Mouse (Mus musculus) heart, embryonic 12.5 days (tissue): ENCODE results near the gene Dmac1. TPM values are rescaled to one million over a fixed set of nuclear protein-coding genes. Genes with fewer than 3 reads are reported as not detected.
"Not testable (repeated sequence)": the region's sequence is repeated elsewhere in the genome, so short reads cannot be mapped to it uniquely, and the experiment has no call there.

Experiments used
- ATAC-seq: fragments of 200-750 bp; cut with Nextera tagmentation; 2 replicates; pipeline ENCODE4 v1.8.0; 2017; ENCODE audit warnings: moderate TSS enrichment, moderate library complexity; ENCODE audit not compliant: insufficient number of reproducible peaks, low FRiP score
- H3K27ac ChIP-seq: fragments of 300-500 bp; sonication (generic); 2 replicates; pipeline ENCODE4 v1.5.1; 2016; ENCODE audit warnings: mild to moderate bottlenecking, moderate library complexity; ENCODE audit not compliant: poor library complexity, severe bottlenecking
- H3K27me3 ChIP-seq: fragments of 300-500 bp; sonication (generic); replicated peaks from 2 replicates; pipeline ENCODE4 v1.6.1; 2016; ENCODE audit warnings: mild to moderate bottlenecking, moderate library complexity
- H3K36me3 ChIP-seq: fragments of 300-500 bp; sonication (generic); 2 replicates; pipeline ENCODE4 v1.6.1; 2016; ENCODE audit warnings: mild to moderate bottlenecking, moderate library complexity
- H3K4me1 ChIP-seq: fragments of 300-500 bp; sonication (generic); replicated peaks from 2 replicates; pipeline ENCODE4 v1.6.1; 2016; ENCODE audit warnings: mild to moderate bottlenecking
- H3K4me2 ChIP-seq: fragments of 300-500 bp; sonication (generic); 2 replicates; pipeline ENCODE4 v1.6.1; 2016; ENCODE audit warnings: mild to moderate bottlenecking, moderate library complexity
- H3K4me3 ChIP-seq: fragments of 300-500 bp; sonication (generic); 2 replicates; pipeline ENCODE4 v1.5.1; 2016; ENCODE audit warnings: mild to moderate bottlenecking
- H3K9ac ChIP-seq: fragments of 300-500 bp; sonication (generic); 2 replicates; pipeline ENCODE4 v1.6.1; 2016; ENCODE audit warnings: mild to moderate bottlenecking, moderate library complexity
- H3K9me3 ChIP-seq: fragments of 300-500 bp; sonication (generic); replicated peaks from 2 replicates; pipeline ENCODE4 v1.6.1; 2016; ENCODE audit warnings: mild to moderate bottlenecking, moderate library complexity
- WGBS: fragments of 180-500 bp; shearing (Covaris S2); methylation state at CpG from one replicate; pipeline ENCODE4 v1.1.7; 2016; 5-methylcytosine and 5-hydroxymethylcytosine counted together
- polyA plus RNA-seq: library from polyadenylated mRNA; unstranded; fragments of >200 nt; fragmentation: Nextera tagmentation; extraction: Ambion mirVana; gene quantifications from 2 replicates; pipeline ENCODE4 v1.2.1, GENCODE M21; 2016

The Dmac1 gene
- polyA plus RNA-seq, 1 experiment from 2014 or later = 94.7 TPM

- 66% methylated on average over 2 of the region's 2 CpGs for WGBS
- Histone ChIP-seq H3K36me3 (peaks cover 10% of the 10 kb centered on the region; the same call in 1 of the 2 replicates), H3K4me3 (no peak overlapping the region), H3K4me2 (no peak overlapping the region), H3K27ac (peak overlapping the region; percentile 47; the same call in 1 of the 2 replicates), H3K4me1 (no peaks in the 10 kb centered on the region), H3K9me3 (no peaks in the 10 kb centered on the region), H3K27me3 (no peaks in the 10 kb centered on the region), H3K9ac (no peak overlapping the region)
- ATAC-seq = no peak
Observed at GRCm38 (mm10) chr4:75267866-75268265, 10.2 kb downstream of the Dmac1 start.

- no peak overlapping the region for H3K9ac ChIP-seq
- H3K36me3 ChIP-seq = peaks cover under 1% of the 10 kb centered on the region; the same call in 1 of the 2 replicates
- H3K27ac ChIP-seq = no peak overlapping the region
- no peaks in the 10 kb centered on the region for H3K9me3 ChIP-seq
- 47% methylated on average over 6 of the region's 6 CpGs for whole genome bisulfite sequencing
- no peaks in the 10 kb centered on the region for H3K4me1 ChIP-seq
- ATAC-seq = peak; percentile 77
- H3K4me3 ChIP-seq = no peak overlapping the region
- no peak overlapping the region for H3K4me2 ChIP-seq
- no peaks in the 10 kb centered on the region for H3K27me3 ChIP-seq
Observed at GRCm38 (mm10) chr4:75266773-75267550, 11.1 kb downstream of the Dmac1 start.

GRCm38 (mm10) chr4:75264219-75264618, 13.9 kb downstream of the Dmac1 start:
- no peak overlapping the region for H3K4me2 ChIP-seq

GRCm38 (mm10) chr4:75263556-75264129, 14.5 kb downstream of the Dmac1 start:
- Histone ChIP-seq H3K9me3 (no peaks in the 10 kb centered on the region), H3K4me1 (no peaks in the 10 kb centered on the region), H3K9ac (no peak overlapping the region), H3K4me3 (no peak overlapping the region), H3K4me2 (no peak overlapping the region), H3K36me3 (no peaks in the 10 kb centered on the region), H3K27me3 (no peaks in the 10 kb centered on the region), H3K27ac (no peak overlapping the region)
- no peak for ATAC-seq
- 84% methylated on average over 3 of the region's 3 CpGs for WGBS

More at GRCm38 (mm10) chr4:75264219-75264618, 13.9 kb downstream of the Dmac1 start:
- H3K36me3 ChIP-seq = no peaks in the 10 kb centered on the region
- no peaks in the 10 kb centered on the region for H3K9me3 ChIP-seq
- no peaks in the 10 kb centered on the region for H3K4me1 ChIP-seq
- H3K4me3 ChIP-seq = no peak overlapping the region
- no peak for ATAC-seq
- no peak overlapping the region for H3K9ac ChIP-seq
- 81% methylated on average over 2 of the region's 2 CpGs for WGBS
- no peaks in the 10 kb centered on the region for H3K27me3 ChIP-seq
- no peak overlapping the region for H3K27ac ChIP-seq

- Histone ChIP-seq H3K9ac (no peak overlapping the region), H3K27ac (no peak overlapping the region), H3K36me3 (no peaks in the 10 kb centered on the region), H3K27me3 (no peaks in the 10 kb centered on the region), H3K4me2 (no peak overlapping the region), H3K9me3 (no peaks in the 10 kb centered on the region), H3K4me3 (no peak overlapping the region), H3K4me1 (no peaks in the 10 kb centered on the region)
- ATAC-seq = no peak
- WGBS = 49% methylated on average over 7 of the region's 7 CpGs
Observed at GRCm38 (mm10) chr4:75262423-75262822, 15.7 kb downstream of the Dmac1 start.

GRCm38 (mm10) chr4:75260156-75260555, 17.9 kb downstream of the Dmac1 start:
- no peak for ATAC-seq
- 75% methylated on average over 6 of the region's 6 CpGs for WGBS
- H3K27ac ChIP-seq = no peak overlapping the region

GRCm38 (mm10) chr4:75259447-75259846, 18.7 kb downstream of the Dmac1 start:
- WGBS = 75% methylated on average over 3 of the region's 3 CpGs
- no peak overlapping the region for H3K4me3 ChIP-seq
- H3K27me3 ChIP-seq = no peaks in the 10 kb centered on the region
- no peak overlapping the region for H3K9ac ChIP-seq
- ATAC-seq = no peak
- no peaks in the 10 kb centered on the region for H3K36me3 ChIP-seq
- no peaks in the 10 kb centered on the region for H3K9me3 ChIP-seq
- no peak overlapping the region for H3K4me2 ChIP-seq
- H3K27ac ChIP-seq = no peak overlapping the region
- no peaks in the 10 kb centered on the region for H3K4me1 ChIP-seq

More at GRCm38 (mm10) chr4:75260156-75260555, 17.9 kb downstream of the Dmac1 start:
- Histone ChIP-seq H3K4me1 (no peaks in the 10 kb centered on the region), H3K9ac (no peak overlapping the region), H3K27me3 (no peaks in the 10 kb centered on the region), H3K36me3 (no peaks in the 10 kb centered on the region), H3K4me2 (no peak overlapping the region), H3K9me3 (no peaks in the 10 kb centered on the region), H3K4me3 (no peak overlapping the region)

GRCm38 (mm10) chr4:75234602-75235001, 43.5 kb downstream of the Dmac1 start:
- WGBS = 48% methylated on average over 3 of the region's 3 CpGs
- ATAC-seq, H3K27ac ChIP-seq, H3K4me3 ChIP-seq, H3K36me3 ChIP-seq, H3K4me1 ChIP-seq, H3K9me3 ChIP-seq, H3K4me2 ChIP-seq, H3K27me3 ChIP-seq, H3K9ac ChIP-seq: not testable (repeated sequence)
